Mouse (Mus musculus) cerebellum, adult 9-11 months (tissue): ENCODE data around the gene Wee2.
A peak's percentile ranks its signal among the peaks of the same experiment; 100 is the strongest.

ENCODE experiments used
- DNase-seq: peaks from one replicate; pipeline ENCODE4 v3.0.0; 2022

Wee2 gene

GRCm38 (mm10) chr6:40436047-40436483 is 2.8 kb upstream of the Wee2 start, which contains the start of gene E330009J07Rik:
TSS of gene E330009J07Rik (minus strand) at chr6:40436135.
- peak; percentile 95 for DNase-seq

GRCm38 (mm10) chr6:40439731-40440130 is 843 bp downstream of the Wee2 start:
- no peak for DNase-seq

GRCm38 (mm10) chr6:40441276-40441675 is 2.4 kb downstream of the Wee2 start:
- DNase-seq = no peak

- no peak for DNase-seq
Measured at GRCm38 (mm10) chr6:40441755-40442154, 2.9 kb downstream of the Wee2 start.

GRCm38 (mm10) chr6:40443281-40443928 is 4.5 kb downstream of the Wee2 start:
- no peak for DNase-seq

GRCm38 (mm10) chr6:40448626-40449025 is 9.7 kb downstream of the Wee2 start:
- no peak for DNase-seq

- DNase-seq = no peak
Measured at GRCm38 (mm10) chr6:40454436-40455041, 15.7 kb downstream of the Wee2 start.

DNA sequence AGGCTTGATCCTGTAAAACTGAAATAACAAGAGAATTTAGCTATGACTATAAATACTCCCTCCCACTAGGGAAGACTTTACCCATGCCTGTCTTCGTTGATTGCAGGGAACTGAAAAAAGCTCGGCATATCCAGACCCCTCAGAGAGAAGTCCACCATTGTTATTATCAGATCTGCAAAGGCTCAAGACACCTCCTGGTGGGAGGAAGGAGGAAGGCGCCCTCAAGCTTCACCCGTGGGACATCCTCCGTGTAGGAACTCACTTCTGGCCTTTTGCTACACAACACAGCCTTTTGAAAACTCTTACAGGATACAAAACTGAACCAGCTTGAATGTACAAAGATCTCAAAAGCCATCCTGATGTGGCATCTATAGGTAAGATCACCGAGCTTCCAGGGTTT is 26.8 kb downstream of the Wee2 start:
- no peak for DNase-seq

DNA sequence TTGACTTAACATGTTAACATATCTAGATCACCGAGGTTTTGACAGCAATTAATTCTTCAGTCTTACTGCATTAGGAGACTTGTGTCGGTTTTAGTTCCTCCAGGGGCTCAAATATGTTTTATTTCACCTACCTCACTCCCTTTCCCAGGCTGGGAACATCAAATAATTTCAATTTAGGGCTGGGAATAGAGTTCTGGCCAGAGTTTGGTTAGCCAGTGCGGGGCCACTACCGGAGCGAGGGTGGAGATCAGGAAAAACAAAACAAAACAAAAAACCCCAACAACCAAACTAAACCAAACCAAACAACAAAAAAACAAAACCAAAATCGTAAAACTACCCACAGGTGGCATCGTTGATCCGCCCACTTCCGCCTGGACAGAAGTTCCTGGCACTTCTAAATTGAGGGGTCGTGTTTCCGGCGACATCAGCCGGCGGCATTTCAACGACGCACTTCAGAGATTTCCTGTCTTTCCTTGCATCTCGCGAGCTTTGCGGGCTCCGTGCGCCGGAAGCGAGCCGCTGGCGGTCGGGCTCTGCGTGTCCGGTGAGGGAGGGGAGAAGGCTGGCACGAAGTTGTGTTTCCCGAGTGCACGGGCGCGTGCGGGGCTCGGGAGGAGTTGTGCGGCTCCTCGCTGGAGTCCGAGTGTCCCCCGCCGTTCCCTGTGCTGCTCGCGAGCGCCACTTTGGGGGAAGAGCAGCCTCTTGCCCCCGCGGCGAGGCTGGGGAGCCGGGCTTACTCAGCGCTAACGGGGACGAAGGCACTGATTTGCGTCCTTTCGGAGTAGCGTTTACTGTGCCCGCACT is 32.2 kb downstream of the Wee2 start, which contains the start of gene Ssbp1:
Ssbp1 (plus strand) TSS at position 437 of the 804 bp plus-strand sequence.
- DNase-seq = peak; percentile 91

DNA sequence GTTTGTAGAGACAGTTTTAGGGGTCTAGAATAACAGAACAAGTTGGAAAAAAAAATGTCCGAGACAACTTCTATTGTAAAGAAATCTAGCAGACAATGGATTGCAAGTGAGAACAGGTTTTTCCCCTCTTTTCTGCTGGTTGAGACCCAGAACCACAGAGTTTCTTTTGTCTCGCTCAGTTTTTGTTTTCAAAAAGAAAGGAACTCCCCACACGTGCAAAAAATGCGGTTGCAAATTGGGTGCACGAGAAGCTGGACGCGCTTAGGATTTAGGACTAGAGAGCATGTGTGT is 32.8 kb downstream of the Wee2 start:
- no peak for DNase-seq

DNA sequence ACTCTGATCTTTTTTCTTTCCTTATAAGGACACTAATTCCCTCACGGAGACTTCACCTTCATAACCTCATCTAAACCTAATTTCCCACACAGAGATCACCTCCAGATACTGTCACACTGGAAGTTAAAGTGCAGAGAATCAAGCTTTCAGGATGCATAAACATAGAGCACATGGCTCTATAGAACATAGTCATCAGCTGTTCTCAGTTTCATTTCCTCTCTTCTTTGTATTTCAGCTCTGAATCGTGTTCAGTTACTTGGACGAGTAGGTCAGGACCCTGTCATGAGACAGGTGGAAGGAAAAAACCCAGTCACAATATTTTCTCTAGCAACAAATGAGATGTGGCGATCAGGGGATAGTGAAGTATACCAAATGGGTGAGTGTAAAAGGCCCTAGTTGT is 37.2 kb downstream of the Wee2 start:
- no peak for DNase-seq

GRCm38 (mm10) chr6:40479705-40480104 is 40.8 kb downstream of the Wee2 start:
- DNase-seq = no peak

DNA sequence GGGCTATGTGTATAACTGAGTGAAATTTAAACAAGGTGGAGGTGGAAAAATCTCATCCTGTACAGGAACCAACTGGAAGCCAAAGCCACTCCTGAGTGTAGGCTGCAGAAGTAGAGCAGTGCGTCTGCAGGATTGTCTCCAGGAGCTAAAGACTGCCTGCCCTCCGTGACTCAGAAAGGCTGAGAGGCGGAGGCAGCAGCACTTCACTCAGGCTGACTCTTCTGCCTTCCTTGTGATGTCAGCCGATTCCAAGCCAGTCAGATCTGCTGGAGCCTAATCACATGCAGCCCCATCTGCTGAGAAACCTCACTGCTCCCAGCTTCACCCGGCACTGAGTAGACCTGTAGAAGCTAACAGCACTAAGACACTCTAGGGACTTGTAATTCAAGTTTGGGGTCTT is 43.4 kb downstream of the Wee2 start:
- DNase-seq = no peak

DNA sequence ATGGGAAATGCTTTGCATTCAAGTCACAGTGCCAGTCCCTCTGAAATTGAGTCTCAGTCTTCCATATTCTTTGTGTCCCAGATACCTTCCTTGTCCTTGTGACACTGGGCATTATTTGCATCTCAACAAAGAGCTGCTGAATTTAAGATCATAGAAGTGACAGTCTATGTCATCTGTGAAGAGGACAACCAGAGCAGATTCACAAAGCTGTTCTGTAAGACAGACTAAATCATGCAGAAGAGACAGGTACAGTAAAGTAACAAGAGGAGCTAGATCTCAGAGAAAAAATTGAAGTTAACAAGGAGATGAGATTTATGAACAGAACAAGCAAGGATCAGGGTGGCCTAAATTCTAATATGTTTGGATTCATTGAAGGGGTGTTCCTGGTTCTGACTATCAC is 52.0 kb downstream of the Wee2 start, which contains the start of gene Tas2r137:
Tas2r137 (plus strand) TSS at position 301 of the 400 bp plus-strand sequence.
- no peak for DNase-seq

GRCm38 (mm10) chr6:40493229-40493628 is 54.3 kb downstream of the Wee2 start, which contains the start of gene Tas2r108:
TSS of gene Tas2r108 (plus strand) at chr6:40493529.
- no peak for DNase-seq
